Mouse (Mus musculus) c-Kit-negative CD71-positive TER-119-positive erythroid progenitor cells, embryonic 14.5 days (primary cell): ENCODE data around the gene Chmp3.
A peak's percentile ranks its signal among the peaks of the same experiment; 100 is the strongest.

ENCODE experiments used
- DNase-seq: peaks from one replicate; pipeline ENCODE4 v3.0.0-alpha.2; 2013; ENCODE audit warnings: low read depth, low spot score

Chmp3 gene

DNA sequence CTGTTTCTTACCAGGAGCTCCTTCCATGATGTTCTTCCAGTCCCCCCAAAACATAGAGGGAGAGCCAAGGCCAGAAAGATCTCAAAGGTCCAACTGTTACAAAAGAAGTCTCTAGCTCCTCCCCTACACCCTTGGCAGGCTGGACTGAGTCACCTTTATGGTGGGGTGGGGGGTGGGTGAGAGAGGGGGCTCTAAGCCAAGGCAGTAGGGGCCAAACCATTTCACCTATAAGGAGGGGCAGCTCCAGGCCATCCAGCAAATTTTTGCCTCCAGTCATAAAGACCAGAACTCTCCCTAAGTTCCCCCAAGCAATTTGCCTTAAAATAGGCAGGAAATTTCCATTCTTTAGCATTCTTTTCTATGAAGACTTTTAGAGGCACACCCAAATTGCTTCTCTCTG is 65.4 kb downstream of the Chmp3 start:
- DNase-seq = no peak

- DNase-seq = peak; percentile 33
Observed at GRCm38 (mm10) chr6:71609968-71610367, 66.4 kb downstream of the Chmp3 start.

GRCm38 (mm10) chr6:71613225-71613624 is 69.6 kb downstream of the Chmp3 start:
- no peak for DNase-seq

DNA sequence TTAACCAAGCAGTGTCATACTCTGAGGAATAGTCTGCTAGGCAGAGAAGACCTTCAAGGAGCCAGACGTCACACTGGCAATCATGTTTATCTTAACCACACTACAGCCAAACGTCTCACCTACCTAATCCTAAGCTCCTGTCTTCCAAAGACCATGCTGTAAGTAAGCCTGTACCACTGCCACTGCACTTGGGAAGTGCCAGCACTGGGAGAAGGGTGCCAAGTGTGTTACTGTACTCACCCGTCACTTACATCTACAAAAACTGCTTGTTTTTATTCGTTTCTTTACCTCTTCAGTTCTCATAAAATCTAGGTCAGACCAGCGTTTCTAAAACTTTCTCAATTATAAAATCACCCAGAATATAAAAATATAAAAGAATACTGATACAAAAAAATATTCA is 73.4 kb downstream of the Chmp3 start:
- no peak for DNase-seq

- no peak for DNase-seq
Observed at GRCm38 (mm10) chr6:71621551-71621950, 78.0 kb downstream of the Chmp3 start.

GRCm38 (mm10) chr6:71621981-71622380 is 78.4 kb downstream of the Chmp3 start:
- no peak for DNase-seq

- no peak for DNase-seq
Observed at GRCm38 (mm10) chr6:71624723-71625122, 81.1 kb downstream of the Chmp3 start.

DNA sequence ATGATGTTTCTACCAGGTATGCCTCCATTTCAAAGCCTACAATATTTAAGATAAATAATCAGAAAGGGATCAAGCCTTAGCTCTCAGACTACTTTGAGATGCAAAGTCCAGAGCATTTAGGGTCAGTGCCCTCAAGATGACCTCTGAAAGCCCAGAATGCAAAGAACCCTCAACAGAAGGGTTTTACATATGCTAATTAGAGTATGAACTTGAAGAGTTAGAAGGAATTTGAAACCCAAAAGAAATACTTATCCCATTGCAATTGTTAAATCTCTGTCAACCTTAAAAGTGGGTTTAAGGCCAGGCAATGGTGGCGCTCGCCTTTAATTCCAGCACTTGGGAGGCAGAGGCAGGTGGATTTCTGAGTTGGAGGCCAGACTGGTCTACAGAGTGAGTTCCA is 82.4 kb downstream of the Chmp3 start:
- no peak for DNase-seq

GRCm38 (mm10) chr6:71627325-71627724 is 83.7 kb downstream of the Chmp3 start:
- DNase-seq = no peak

DNA sequence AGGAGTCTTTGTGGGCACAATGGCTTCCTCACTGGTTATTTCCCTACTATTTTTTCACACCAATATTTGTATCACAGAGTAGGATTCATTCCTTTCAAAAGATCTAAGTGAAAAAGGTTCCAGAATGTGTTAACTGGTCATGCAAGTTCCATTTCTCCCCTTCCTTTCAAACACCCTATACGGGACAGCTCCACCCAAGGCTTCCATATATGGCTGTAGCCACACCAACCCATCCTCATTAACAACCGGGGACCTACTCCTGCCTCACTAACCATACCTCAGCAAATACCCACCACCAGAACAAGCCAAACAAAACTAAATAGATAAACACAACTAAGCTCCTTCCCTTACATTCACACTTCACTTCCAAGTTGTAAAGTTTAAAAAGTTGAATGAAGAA is 87.6 kb downstream of the Chmp3 start:
- DNase-seq = no peak

GRCm38 (mm10) chr6:71631706-71632461 is 88.3 kb downstream of the Chmp3 start:
- DNase-seq = no peak
